Mouse (Mus musculus): ENCODE results near the gene Lsp1. TPM values are rescaled to one million over a fixed set of nuclear protein-coding genes. Genes with fewer than 3 reads are reported as not detected.
A peak's percentile ranks its signal among the peaks of the same experiment; 100 is the strongest.

Gene Lsp1
- polyA plus RNA-seq, 2 experiments = 45.8 to 102 TPM

- peak within 1 kb of the TSS; percentile 97 for H3K27ac ChIP-seq (replicated peaks; ENCODE audit: low read depth, low read length)
- H3K4me1 ChIP-seq (ENCODE audit: control insufficient read depth, insufficient read depth, low read length) = peaks cover 71% of the 10 kb centered on the region
- TF ChIP-seq POLR2A (IDR thresholded peaks at IDR 0.05; ENCODE audit: borderline replicate concordance, extremely low read depth, insufficient read depth, insufficient read length) = no peak
- peak within 1 kb of the TSS; percentile 84 for H3K4me2 ChIP-seq (replicated peaks; ENCODE audit: low read depth, low read length, severe bottlenecking)
- H3K9ac ChIP-seq (ENCODE audit: low read depth, low read length, severe bottlenecking) = peak within 1 kb of the TSS; percentile 72
- no peaks in the 10 kb centered on the region for H3K27me3 ChIP-seq (ENCODE audit: control insufficient read depth, insufficient read depth, low read length)
- H3K36me3 ChIP-seq (ENCODE audit: control insufficient read depth, insufficient read depth, low read length) = no peaks in the 10 kb centered on the region
- DNase-seq (ENCODE audit: low spot score) = no peak
- 9% methylated on average over 7 of the region's 17 CpGs for WGBS
- H3K4me3 ChIP-seq (replicated peaks; ENCODE audit: low read length) = peak within 1 kb of the TSS; percentile 52
- ATAC-seq (ENCODE audit: low FRiP score, low read depth) = peak; percentile 48
- no peaks in the 10 kb centered on the region for H3K9me3 ChIP-seq (ENCODE audit: control insufficient read depth, low read length)
Observed at GRCm38 (mm10) chr7:142532671-142533058, 72.1 kb downstream of the Lsp1 start, which contains the start of gene Mrpl23. Gene Mrpl23 (plus strand): TSS chr7:142532686.

DNA sequence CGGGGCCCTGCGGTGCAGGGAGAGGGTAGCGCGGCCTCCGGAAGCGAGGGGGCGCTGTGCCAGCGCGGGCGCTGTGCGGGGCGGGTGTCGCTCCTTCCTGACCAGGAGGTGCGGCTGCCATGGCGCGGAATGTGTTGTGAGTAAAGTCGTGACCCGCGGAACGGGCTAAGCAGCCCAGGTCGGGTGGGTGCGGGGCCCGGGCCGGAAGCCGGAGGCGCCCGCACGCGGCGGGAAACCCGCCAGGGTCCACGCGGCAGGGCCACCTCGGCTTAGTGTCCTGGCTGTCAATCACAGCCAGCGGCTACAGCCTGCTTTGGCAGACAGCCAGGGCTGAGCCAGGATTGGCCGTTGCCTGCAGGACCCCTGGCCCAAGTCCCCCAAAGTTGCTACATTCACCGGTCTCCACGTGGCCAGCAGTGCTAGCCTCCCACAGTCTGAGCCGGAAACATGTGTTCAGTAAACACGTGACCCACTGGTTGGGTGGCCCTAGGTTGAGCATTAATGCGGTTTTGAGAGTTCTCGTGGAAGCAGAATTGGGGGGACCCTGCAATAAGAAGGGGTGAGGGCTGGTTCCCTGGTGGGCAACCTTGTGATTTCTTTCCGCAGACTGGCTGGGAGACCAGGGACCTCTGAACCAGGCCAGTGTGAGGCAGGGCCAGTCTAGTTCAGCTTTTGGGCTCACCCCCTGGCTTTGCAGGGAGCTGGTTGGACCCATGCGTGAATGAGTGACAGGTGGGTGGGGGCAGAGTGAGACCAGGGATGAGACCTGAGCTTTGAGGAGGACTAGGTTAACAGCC is 72.6 kb downstream of the Lsp1 start:
- TF ChIP-seq POLR2A (IDR thresholded peaks at IDR 0.05; ENCODE audit: borderline replicate concordance, extremely low read depth, insufficient read depth, insufficient read length) = 0 out of 2 replicates have a peak, but pooled peaks have one; percentile 53
- H3K27ac ChIP-seq (replicated peaks; ENCODE audit: low read depth, low read length) = peak overlapping the region; percentile 97
- H3K27me3 ChIP-seq (ENCODE audit: control insufficient read depth, insufficient read depth, low read length) = no peaks in the 10 kb centered on the region
- H3K36me3 ChIP-seq (ENCODE audit: control insufficient read depth, insufficient read depth, low read length) = no peaks in the 10 kb centered on the region
- H3K4me3 ChIP-seq (replicated peaks; ENCODE audit: low read length) = peak overlapping the region; percentile 52
- peak; percentile 79 for DNase-seq (ENCODE audit: low spot score)
- peak overlapping the region; percentile 72 for H3K9ac ChIP-seq (ENCODE audit: low read depth, low read length, severe bottlenecking)
- H3K9me3 ChIP-seq (ENCODE audit: control insufficient read depth, low read length) = no peaks in the 10 kb centered on the region
- peaks cover 72% of the 10 kb centered on the region for H3K4me1 ChIP-seq (ENCODE audit: control insufficient read depth, insufficient read depth, low read length)
- WGBS = 1% methylated on average over 42 of the region's 44 CpGs
- ATAC-seq (ENCODE audit: low FRiP score, low read depth) = peak; percentile 74
- peak overlapping the region; percentile 84 for H3K4me2 ChIP-seq (replicated peaks; ENCODE audit: low read depth, low read length, severe bottlenecking)

GRCm38 (mm10) chr7:142535116-142535515 is 74.5 kb downstream of the Lsp1 start:
- DNase-seq (ENCODE audit: low spot score) (peak; percentile 76), ATAC-seq (ENCODE audit: low FRiP score, low read depth) (no peak; the same call in 1 of the 2 replicates)
- H3K9me3 ChIP-seq (ENCODE audit: control insufficient read depth, low read length) = no peaks in the 10 kb centered on the region
- no peaks in the 10 kb centered on the region for H3K36me3 ChIP-seq (ENCODE audit: control insufficient read depth, insufficient read depth, low read length)
- no peak for TF ChIP-seq POLR2A (IDR thresholded peaks at IDR 0.05; ENCODE audit: borderline replicate concordance, extremely low read depth, insufficient read depth, insufficient read length)
- H3K4me1 ChIP-seq (ENCODE audit: control insufficient read depth, insufficient read depth, low read length) = peaks cover 75% of the 10 kb centered on the region
- H3K4me2 ChIP-seq (replicated peaks; ENCODE audit: low read depth, low read length, severe bottlenecking) = no peak overlapping the region
- H3K9ac ChIP-seq (ENCODE audit: low read depth, low read length, severe bottlenecking) = no peak overlapping the region
- H3K4me3 ChIP-seq (replicated peaks; ENCODE audit: low read length) = no peak overlapping the region
- 44% methylated on average over 4 of the region's 4 CpGs for WGBS
- H3K27ac ChIP-seq (replicated peaks; ENCODE audit: low read depth, low read length) = peak overlapping the region; percentile 97
- H3K27me3 ChIP-seq (ENCODE audit: control insufficient read depth, insufficient read depth, low read length) = no peaks in the 10 kb centered on the region

GRCm38 (mm10) chr7:142535832-142536231 is 75.2 kb downstream of the Lsp1 start:
- peaks cover 2% of the 10 kb centered on the region; the same call in 1 of the 2 replicates for H3K36me3 ChIP-seq (ENCODE audit: control insufficient read depth, insufficient read depth, low read length)
- no peak overlapping the region for H3K9ac ChIP-seq (ENCODE audit: low read depth, low read length, severe bottlenecking)
- ATAC-seq (ENCODE audit: low FRiP score, low read depth) (no peak), DNase-seq (ENCODE audit: low spot score) (no peak)
- no peaks in the 10 kb centered on the region for H3K9me3 ChIP-seq (ENCODE audit: control insufficient read depth, low read length)
- no peak for TF ChIP-seq POLR2A (IDR thresholded peaks at IDR 0.05; ENCODE audit: borderline replicate concordance, extremely low read depth, insufficient read depth, insufficient read length)
- peaks cover 80% of the 10 kb centered on the region for H3K4me1 ChIP-seq (ENCODE audit: control insufficient read depth, insufficient read depth, low read length)
- no peaks in the 10 kb centered on the region for H3K27me3 ChIP-seq (ENCODE audit: control insufficient read depth, insufficient read depth, low read length)
- H3K4me2 ChIP-seq (replicated peaks; ENCODE audit: low read depth, low read length, severe bottlenecking) = no peak overlapping the region
- 96% methylated on average over 5 of the region's 5 CpGs for WGBS
- H3K4me3 ChIP-seq (replicated peaks; ENCODE audit: low read length) = no peak overlapping the region
- H3K27ac ChIP-seq (replicated peaks; ENCODE audit: low read depth, low read length) = peak overlapping the region; percentile 97

GRCm38 (mm10) chr7:142537181-142537580 is 76.6 kb downstream of the Lsp1 start:
- Histone ChIP-seq H3K4me2 (replicated peaks; ENCODE audit: low read depth, low read length, severe bottlenecking) (no peak overlapping the region), H3K27me3 (ENCODE audit: control insufficient read depth, insufficient read depth, low read length) (no peaks in the 10 kb centered on the region), H3K9me3 (ENCODE audit: control insufficient read depth, low read length) (no peaks in the 10 kb centered on the region), H3K4me1 (ENCODE audit: control insufficient read depth, insufficient read depth, low read length) (peaks cover 81% of the 10 kb centered on the region), H3K36me3 (ENCODE audit: control insufficient read depth, insufficient read depth, low read length) (peaks cover 9% of the 10 kb centered on the region; the same call in 1 of the 2 replicates), H3K4me3 (replicated peaks; ENCODE audit: low read length) (no peak overlapping the region), H3K9ac (ENCODE audit: low read depth, low read length, severe bottlenecking) (no peak overlapping the region), H3K27ac (replicated peaks; ENCODE audit: low read depth, low read length) (peak overlapping the region; percentile 74)
- no peak for TF ChIP-seq POLR2A (IDR thresholded peaks at IDR 0.05; ENCODE audit: borderline replicate concordance, extremely low read depth, insufficient read depth, insufficient read length)
- ATAC-seq (ENCODE audit: low FRiP score, low read depth) = no peak
- no peak for DNase-seq (ENCODE audit: low spot score)
- WGBS = 27% methylated on average over 5 of the region's 5 CpGs
